In genomic region chr1:151158857-151159510, GRCm38 (mm10) we compare ENCODE assay signal across 21 mouse cellular contexts. TPM values are rescaled to one million over a fixed set of nuclear protein-coding genes. Genes with fewer than 3 reads are reported as not detected.
"Had no signal": no experiment of that assay in that cellular context is flagged by ENCODE, and none has a peak within 500 bp of the region (broad histone marks: within the 10 kb centered on the region; RNA-seq: fewer than 3 reads in every experiment).

No protein-coding gene starts in this region.

- H3K4me2 ChIP-seq: hindbrain, embryonic 14.5 days; limb, embryonic 12.5 days; lung, embryonic 14.5 days; midbrain, embryonic 15.5 days; neural tube, embryonic 12.5 days had no signal

- H3K4me1 ChIP-seq: limb, embryonic 12.5 days; neural tube, embryonic 12.5 days had no signal

- H3K27me3 ChIP-seq: limb, embryonic 12.5 days; midbrain, embryonic 15.5 days; neural tube, embryonic 12.5 days had no signal

- H3K27ac ChIP-seq: hindbrain, embryonic 14.5 days; limb, embryonic 12.5 days; liver, embryonic 14.5 days; midbrain, embryonic 15.5 days; neural tube, embryonic 12.5 days had no signal

- DNase-seq: kidney, postnatal 10 days; layer of hippocampus, adult 9-11 months; layer of hippocampus, postnatal 36 days; lung, embryonic 14.5 days; lung, postnatal 10 days; lung, postnatal 4 days; spleen, adult 18-20 months; thymus, adult 18-20 months; thymus, postnatal 14 days had no signal

- H3K4me3 ChIP-seq: limb, embryonic 12.5 days; midbrain, embryonic 10.5 days; midbrain, embryonic 15.5 days; neural tube, embryonic 12.5 days had no signal

- H3K9me3 ChIP-seq: midbrain, embryonic 10.5 days; midbrain, embryonic 15.5 days; neural tube, embryonic 12.5 days had no signal

- H3K36me3 ChIP-seq: limb, embryonic 12.5 days; midbrain, embryonic 10.5 days; midbrain, embryonic 15.5 days; neural tube, embryonic 12.5 days had no signal

- H3K9ac ChIP-seq: hindbrain, embryonic 14.5 days; limb, embryonic 12.5 days; liver, embryonic 14.5 days; lung, embryonic 14.5 days; midbrain, embryonic 15.5 days; neural tube, embryonic 12.5 days had no signal

RNA-seq across cellular contexts. Expression of gene Gm47985, which starts 23.4 kb away (rescaled TPM):
- total RNA-seq: layer of hippocampus, adult 18-20 months; layer of hippocampus, postnatal 36 days; left cerebral cortex, postnatal 36 days; monocyte, adult 5-6 weeks; neutrophil, adult 5-6 weeks had no signal
- polyA plus RNA-seq: lung, embryonic 14.5 days; midbrain, embryonic 15.5 days; stomach, embryonic 14.5 days had no signal

RNA-seq across cellular contexts. Expression of gene Gm8947, which starts 33.2 kb away (rescaled TPM):
- total RNA-seq: layer of hippocampus, adult 18-20 months; layer of hippocampus, postnatal 36 days; left cerebral cortex, postnatal 36 days; monocyte, adult 5-6 weeks; neutrophil, adult 5-6 weeks had no signal
- polyA plus RNA-seq: hindbrain, embryonic 14.5 days; limb, embryonic 12.5 days; midbrain, embryonic 15.5 days; stomach, embryonic 14.5 days had no signal

RNA-seq across cellular contexts. Expression of gene Gm47995, which starts 39.3 kb away (rescaled TPM):
- total RNA-seq: layer of hippocampus, adult 18-20 months; layer of hippocampus, postnatal 36 days; left cerebral cortex, postnatal 36 days; monocyte, adult 5-6 weeks; neutrophil, adult 5-6 weeks had no signal
- polyA plus RNA-seq: hindbrain, embryonic 14.5 days; limb, embryonic 12.5 days; lung, embryonic 14.5 days; midbrain, embryonic 10.5 days; midbrain, embryonic 15.5 days; stomach, embryonic 14.5 days had no signal

RNA-seq across cellular contexts. Expression of gene 3110040M04Rik, which starts 44.9 kb away (rescaled TPM):
- total RNA-seq: layer of hippocampus, adult 18-20 months; layer of hippocampus, postnatal 36 days; left cerebral cortex, postnatal 36 days; monocyte, adult 5-6 weeks; neutrophil, adult 5-6 weeks had no signal
- polyA plus RNA-seq: hindbrain, embryonic 14.5 days; limb, embryonic 12.5 days; lung, embryonic 14.5 days; midbrain, embryonic 10.5 days; midbrain, embryonic 15.5 days; neural tube, embryonic 12.5 days; stomach, embryonic 14.5 days had no signal

RNA-seq across cellular contexts. Expression of gene Gm47996, which starts 50.9 kb away (rescaled TPM):
- total RNA-seq: layer of hippocampus, adult 18-20 months; layer of hippocampus, postnatal 36 days; left cerebral cortex, postnatal 36 days; megakaryocyte, adult 5-6 weeks; monocyte, adult 5-6 weeks; neutrophil, adult 5-6 weeks had no signal
- polyA plus RNA-seq: hindbrain, embryonic 14.5 days; limb, embryonic 12.5 days; lung, embryonic 14.5 days; midbrain, embryonic 15.5 days; neural tube, embryonic 12.5 days; stomach, embryonic 14.5 days had no signal
